Mouse (Mus musculus) retina, adult 2 months (tissue): ENCODE data around the gene Gm21954.

Experiments used
- DNase-seq: peaks from one replicate; pipeline ENCODE4 v3.0.0-alpha.2; 2012; ENCODE audit warnings: low read depth, low spot score

Gm21954 gene

GRCm38 (mm10) chr3:55462904-55463668 is 8.9 kb downstream of the Gm21954 start:
- DNase-seq = no peak

- no peak for DNase-seq
Observed at GRCm38 (mm10) chr3:55461685-55462655, 10.0 kb downstream of the Gm21954 start.

GRCm38 (mm10) chr3:55461092-55461491 is 10.9 kb downstream of the Gm21954 start:
- no peak for DNase-seq

- DNase-seq = no peak
Observed at GRCm38 (mm10) chr3:55452464-55452863, 19.5 kb downstream of the Gm21954 start.

DNA sequence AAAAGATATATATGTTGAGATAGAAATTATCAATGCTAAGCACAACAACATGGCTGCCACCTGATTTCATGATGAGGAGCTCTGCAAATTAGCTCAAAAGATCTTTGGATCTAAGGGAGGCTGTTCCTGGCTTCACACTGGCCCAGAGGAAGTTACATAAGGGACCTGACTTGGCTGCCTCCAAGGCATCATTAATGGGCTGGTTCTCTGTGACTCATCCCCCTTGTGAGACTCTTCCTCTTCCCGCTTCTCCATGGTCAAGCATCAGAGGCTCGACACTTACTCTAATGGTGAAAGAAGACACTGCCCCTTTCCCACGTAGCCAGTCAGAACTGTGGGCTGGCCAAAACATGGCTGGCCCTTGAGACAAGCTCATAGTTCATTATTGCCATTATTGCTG is 20.1 kb downstream of the Gm21954 start:
- no peak for DNase-seq

DNA sequence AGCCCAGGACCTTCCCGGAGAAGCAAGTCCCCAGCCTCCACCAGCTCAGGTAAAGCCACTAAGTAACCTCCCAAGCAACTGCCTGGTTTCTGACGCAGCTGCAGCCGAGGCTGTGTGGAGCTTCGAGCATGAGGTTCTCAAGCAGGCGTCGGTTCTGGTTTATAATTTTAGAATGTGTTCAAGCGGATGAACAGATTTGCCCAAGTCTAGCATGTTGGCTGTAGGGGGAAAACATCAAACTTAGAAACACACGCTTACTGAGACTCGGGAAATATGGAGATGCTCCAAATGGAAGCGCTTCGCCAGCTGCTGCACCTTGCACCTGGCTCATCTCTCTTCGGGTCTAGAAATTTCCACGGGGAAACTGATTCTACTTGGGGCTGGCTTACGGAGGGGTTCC is 21.0 kb downstream of the Gm21954 start:
- no peak for DNase-seq

- DNase-seq = no peak
Observed at GRCm38 (mm10) chr3:55449148-55449547, 22.9 kb downstream of the Gm21954 start.

GRCm38 (mm10) chr3:55447486-55448460 is 24.2 kb downstream of the Gm21954 start:
- DNase-seq = no peak

DNA sequence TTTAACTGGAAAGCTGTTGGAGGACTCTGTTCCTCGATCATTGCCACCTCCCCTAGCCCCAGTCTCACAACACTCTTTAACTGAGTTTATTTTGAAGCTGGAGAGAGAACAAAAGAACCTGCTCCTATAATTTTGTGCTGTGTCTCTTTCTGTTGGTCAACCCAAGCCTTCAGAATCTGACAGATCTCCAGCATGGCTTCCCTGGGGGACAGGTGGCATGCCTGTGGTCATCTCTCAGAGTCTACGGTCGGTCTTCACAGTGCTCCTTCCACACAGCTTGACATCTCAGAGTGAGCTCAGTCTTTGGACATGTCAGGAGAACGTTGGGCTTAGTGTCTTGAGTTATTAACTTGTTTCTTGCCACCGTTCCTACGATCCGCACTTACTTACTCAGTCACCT is 25.3 kb downstream of the Gm21954 start:
- no peak for DNase-seq

- no peak for DNase-seq
Observed at GRCm38 (mm10) chr3:55443725-55444124, 28.3 kb downstream of the Gm21954 start.

DNA sequence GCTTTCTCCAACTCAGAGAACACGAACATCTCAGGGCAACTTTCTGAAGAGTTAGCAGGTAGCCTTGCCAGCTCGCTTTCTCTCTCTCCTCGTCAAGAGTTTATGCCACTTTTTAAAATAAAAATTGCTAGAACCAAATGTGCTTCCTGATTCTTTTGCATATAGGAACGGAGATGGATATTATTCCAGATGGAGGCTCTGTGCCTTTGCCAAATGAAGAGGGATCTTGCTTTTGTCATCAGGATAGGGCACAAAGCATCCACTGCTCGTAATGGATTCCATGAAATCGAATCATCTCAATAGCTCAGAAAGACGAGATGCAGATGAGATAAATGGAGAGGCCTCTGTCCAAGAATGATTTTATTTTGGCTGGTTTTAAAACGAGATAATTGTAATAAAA is 28.7 kb downstream of the Gm21954 start:
- no peak for DNase-seq

DNA sequence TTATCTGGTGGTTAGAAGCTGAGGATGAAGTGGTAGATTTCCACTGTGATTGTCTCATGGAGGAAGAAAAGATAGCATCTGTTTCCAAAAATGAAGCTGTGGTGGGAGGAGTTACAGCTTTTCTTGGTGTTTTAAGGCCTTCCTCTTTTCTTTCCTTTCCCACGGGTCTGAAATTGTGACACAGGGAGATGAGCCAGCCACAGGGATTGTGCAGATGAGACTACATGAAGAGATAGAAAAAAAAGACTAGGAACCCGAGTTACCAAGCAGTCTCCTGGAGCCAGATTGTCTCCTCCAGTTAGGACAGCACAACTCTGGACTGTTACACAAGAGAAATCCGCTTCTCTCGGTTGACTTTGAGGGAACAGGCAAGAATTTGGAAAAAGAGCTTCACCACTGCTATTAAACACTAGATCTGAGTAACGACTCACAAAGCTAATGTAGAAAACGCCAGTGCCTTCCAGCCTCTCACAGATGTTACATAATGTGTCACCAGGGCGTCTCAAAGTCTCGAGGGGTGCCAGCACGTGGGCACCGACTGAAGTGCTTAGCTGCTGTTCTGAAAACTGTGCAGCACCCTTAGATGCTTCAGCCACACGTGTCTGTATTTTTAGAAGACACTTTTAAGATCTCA is 29.9 kb downstream of the Gm21954 start:
- DNase-seq = no peak

- DNase-seq = no peak
Observed at GRCm38 (mm10) chr3:55440342-55440741, 31.7 kb downstream of the Gm21954 start.

GRCm38 (mm10) chr3:55438824-55439446 is 33.1 kb downstream of the Gm21954 start:
- no peak for DNase-seq

GRCm38 (mm10) chr3:55434276-55434675 is 37.7 kb downstream of the Gm21954 start:
- no peak for DNase-seq

GRCm38 (mm10) chr3:55431223-55431622 is 40.8 kb downstream of the Gm21954 start:
- no peak for DNase-seq

DNA sequence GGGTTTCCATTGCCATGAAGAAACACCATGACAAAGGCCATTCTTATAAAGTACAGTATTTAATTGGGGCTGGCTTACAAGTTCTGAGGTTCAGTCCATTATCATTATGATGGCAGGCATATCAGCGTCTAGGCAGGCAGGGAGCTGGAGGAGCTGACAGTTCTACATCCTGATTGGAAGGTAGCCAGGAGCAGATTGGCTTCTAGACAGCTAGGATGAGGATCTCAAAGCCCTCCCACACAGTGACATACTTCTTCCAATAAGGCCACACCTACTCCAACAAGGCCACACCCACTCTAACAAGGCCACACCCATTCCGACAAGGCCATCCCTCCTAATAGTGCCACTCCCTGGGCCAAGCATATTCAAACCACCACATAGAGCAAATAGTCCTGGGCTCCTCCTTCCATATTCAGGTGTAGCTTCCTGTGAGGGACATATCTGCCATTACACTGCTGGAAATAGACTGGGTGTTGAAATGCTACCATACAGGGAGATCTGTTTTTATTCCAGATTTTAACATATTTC is 41.9 kb downstream of the Gm21954 start:
- DNase-seq = no peak

DNA sequence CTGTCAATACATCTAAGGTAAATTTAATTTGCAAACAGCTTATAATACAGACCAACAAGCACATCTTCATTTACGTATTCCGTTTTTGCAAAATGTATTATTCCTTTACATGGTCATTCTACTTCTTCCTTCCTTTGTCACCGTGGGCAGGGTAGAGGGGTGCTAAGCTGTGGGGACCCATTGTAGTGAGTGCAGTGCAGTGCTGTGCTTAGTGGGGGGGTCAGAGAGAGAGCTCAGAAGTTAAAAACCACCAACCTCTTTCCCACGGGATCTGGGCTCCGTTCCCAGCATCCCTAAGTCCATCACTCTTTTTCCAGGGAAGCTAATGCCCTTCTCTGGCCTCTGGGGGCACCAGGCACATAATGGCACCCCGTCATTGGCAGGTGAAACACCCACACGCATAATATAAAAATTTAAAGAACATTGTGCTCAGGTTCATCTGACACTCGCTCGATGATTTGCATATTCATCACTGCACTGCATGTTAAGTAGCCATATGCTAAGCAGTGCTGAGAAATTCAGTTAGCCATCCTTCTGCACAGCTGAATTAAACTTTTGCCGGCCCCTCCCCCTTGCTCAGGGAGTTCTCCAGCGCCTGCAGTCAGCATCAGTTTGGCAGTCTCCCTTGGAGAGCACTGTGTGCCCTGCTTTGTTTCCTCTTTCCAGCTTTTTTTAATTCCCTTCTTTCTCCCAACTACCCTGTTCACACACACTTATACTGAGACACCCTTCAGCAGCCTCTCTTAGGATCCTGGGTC is 48.2 kb downstream of the Gm21954 start:
- DNase-seq = no peak

- DNase-seq = no peak
Observed at GRCm38 (mm10) chr3:55420436-55421083, 51.5 kb downstream of the Gm21954 start.
